Mouse (Mus musculus): ENCODE measurements at regions not wholly inside any gene's neighbourhood (a gene's known extent, or its start where the extent isn't known, plus 50 kb on each side); places are given as distances from the start of the nearest gene placed in this dataset.

DNA sequence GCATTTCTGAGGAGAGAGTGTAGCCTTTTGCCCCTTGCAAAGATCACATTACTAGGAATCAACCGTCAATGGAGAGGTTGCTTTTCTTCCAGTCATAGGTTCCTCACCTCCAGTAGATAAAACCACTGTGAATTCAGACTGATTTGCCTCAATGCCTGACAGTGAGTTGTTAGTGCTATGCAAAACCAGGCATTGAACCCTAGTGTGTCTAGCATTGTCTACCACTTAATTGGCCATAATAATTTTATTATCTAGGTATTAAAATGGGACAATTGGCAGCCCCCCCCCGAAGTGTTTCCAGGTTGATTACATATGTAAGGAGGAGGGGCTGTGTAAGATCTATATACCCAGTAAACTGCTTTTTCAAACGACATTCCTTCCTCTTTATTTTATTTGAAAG is 147.0 kb downstream of the Brms1l start:
- TF ChIP-seq CTCF (IDR thresholded peaks at IDR 0.05) (no peak), EP300 (IDR thresholded peaks at IDR 0.05) (no peak)
